Mouse (Mus musculus) liver, embryonic 16.5 days (tissue): ENCODE data around the gene Hps4. TPM values are rescaled to one million over a fixed set of nuclear protein-coding genes. Genes with fewer than 3 reads are reported as not detected.
"Not testable (repeated sequence)": the region's sequence is repeated elsewhere in the genome, so short reads cannot be mapped to it uniquely, and the experiment has no call there.

ENCODE experiments used
- ATAC-seq: fragments of 200-750 bp; cut with Nextera tagmentation; 2 replicates; pipeline ENCODE4 v1.8.0; 2017; ENCODE audit warnings: low read depth, mild to moderate bottlenecking, moderate number of reproducible peaks, moderate library complexity
- H3K27ac ChIP-seq: fragments of 300-500 bp; sonication (generic); 2 replicates; pipeline ENCODE4 v1.5.1; 2014; ENCODE audit warnings: mild to moderate bottlenecking, low read length
- H3K27me3 ChIP-seq: fragments of 300-500 bp; sonication (generic); 2 replicates; pipeline ENCODE4 v1.6.1; 2014; ENCODE audit warnings: low read depth, low read length, mixed read lengths; ENCODE audit not compliant: control insufficient read depth, insufficient read depth
- H3K36me3 ChIP-seq: fragments of 300-500 bp; sonication (generic); 2 replicates; pipeline ENCODE4 v1.6.1; 2014; ENCODE audit warnings: mild to moderate bottlenecking; ENCODE audit not compliant: control insufficient read depth, insufficient read depth
- H3K4me1 ChIP-seq: fragments of 300-500 bp; sonication (generic); 2 replicates; pipeline ENCODE4 v1.6.1; 2014; ENCODE audit warnings: low read depth, low read length, mixed read lengths; ENCODE audit not compliant: control insufficient read depth
- H3K4me2 ChIP-seq: fragments of 300-500 bp; sonication (generic); 2 replicates; pipeline ENCODE4 v1.6.1; 2014; ENCODE audit warnings: low read depth, low read length, mixed read lengths
- H3K4me3 ChIP-seq: fragments of 300-500 bp; sonication (generic); 2 replicates; pipeline ENCODE4 v1.5.1; 2014; ENCODE audit warnings: low read depth, mild to moderate bottlenecking, low read length
- H3K9ac ChIP-seq: fragments of 300-500 bp; sonication (generic); 2 replicates; pipeline ENCODE4 v1.6.1; 2014; ENCODE audit warnings: low read depth, low read length
- H3K9me3 ChIP-seq: fragments of 300-500 bp; sonication (generic); replicated peaks from 2 replicates; pipeline ENCODE4 v1.6.1; 2016; ENCODE audit warnings: low read length; ENCODE audit not compliant: control insufficient read depth
- WGBS: fragments of 180-500 bp; shearing (Covaris S2); extraction: QIAGEN DNeasy Blood & Tissue Kit; methylation state at CpG from one replicate; pipeline ENCODE4 v1.1.7; 2014; ENCODE audit not compliant: insufficient replicate concordance; 5-methylcytosine and 5-hydroxymethylcytosine counted together
- polyA plus RNA-seq: library from polyadenylated mRNA; unstranded; fragments of >200 nt; fragmentation: Nextera tagmentation; extraction: Ambion mirVana; gene quantifications from 2 replicates; pipeline ENCODE4 v1.2.1, GENCODE M21; 2015

The Hps4 gene
- polyA plus RNA-seq, 1 experiment from 2014 or later = 11.8 TPM

GRCm38 (mm10) chr5:112412781-112413180 lies 69.9 kb downstream of the Hps4 start:
- not testable (repeated sequence) for H3K4me1 ChIP-seq, H3K4me2 ChIP-seq, H3K9me3 ChIP-seq, H3K9ac ChIP-seq, H3K27me3 ChIP-seq, H3K27ac ChIP-seq, ATAC-seq, H3K4me3 ChIP-seq, H3K36me3 ChIP-seq
- 57% methylated on average over 4 of the region's 4 CpGs for WGBS

DNA sequence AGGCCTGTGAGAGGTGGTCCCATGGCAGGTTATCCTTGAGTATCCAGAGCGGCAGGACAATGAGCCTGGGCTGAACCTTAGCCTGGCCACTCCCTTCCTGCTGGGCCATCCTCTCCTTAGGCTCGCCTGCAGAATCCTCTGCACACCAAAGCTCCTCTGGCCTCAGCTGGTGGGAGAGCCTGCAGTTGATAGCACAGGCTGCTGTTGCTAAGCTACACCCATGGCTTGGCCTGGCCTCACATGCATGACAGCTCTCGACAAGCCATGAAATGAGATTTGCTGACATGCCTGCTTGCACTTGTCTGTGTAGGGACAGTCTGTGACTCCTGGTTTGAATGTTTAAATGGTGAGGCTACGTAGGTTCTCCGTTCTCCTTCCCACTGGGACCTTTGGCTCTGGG lies 73.8 kb downstream of the Hps4 start:
- 59% methylated on average over 5 of the region's 5 CpGs for WGBS
- no peak overlapping the region for H3K27ac ChIP-seq
- H3K36me3 ChIP-seq = no peaks in the 10 kb centered on the region
- no peak overlapping the region for H3K4me3 ChIP-seq
- H3K9me3 ChIP-seq = no peaks in the 10 kb centered on the region; the same call in 1 of the 2 replicates
- no peak overlapping the region for H3K4me2 ChIP-seq
- no peak overlapping the region for H3K9ac ChIP-seq
- H3K4me1 ChIP-seq = no peaks in the 10 kb centered on the region
- ATAC-seq = no peak
- no peaks in the 10 kb centered on the region; the same call in 1 of the 2 replicates for H3K27me3 ChIP-seq

DNA sequence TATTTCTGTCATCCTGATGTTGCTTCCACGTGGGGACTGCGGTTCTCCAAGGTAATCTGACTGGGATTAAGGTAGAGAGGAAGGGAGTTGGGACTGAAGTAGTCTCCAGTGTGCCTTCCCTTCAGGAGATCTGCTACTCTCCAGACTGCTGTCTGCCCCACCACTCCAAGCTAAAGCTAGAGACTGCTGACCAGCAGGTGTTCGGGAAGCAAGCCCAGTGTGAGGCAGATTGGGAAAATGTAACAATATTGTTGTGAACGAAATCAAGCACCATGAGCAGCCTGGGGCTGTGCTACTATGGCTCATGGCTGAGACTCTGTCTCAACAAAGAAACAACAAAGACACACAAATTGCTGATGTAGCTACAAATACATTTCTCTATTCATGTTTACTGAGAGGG lies 75.1 kb downstream of the Hps4 start:
- no peak overlapping the region for H3K9ac ChIP-seq
- no peaks in the 10 kb centered on the region for H3K9me3 ChIP-seq
- no peaks in the 10 kb centered on the region for H3K4me1 ChIP-seq
- no peaks in the 10 kb centered on the region; the same call in 1 of the 2 replicates for H3K27me3 ChIP-seq
- 43% methylated on average over 4 of the region's 4 CpGs for WGBS
- no peaks in the 10 kb centered on the region for H3K36me3 ChIP-seq
- no peak overlapping the region for H3K4me2 ChIP-seq
- no peak overlapping the region for H3K4me3 ChIP-seq
- no peak for ATAC-seq
- H3K27ac ChIP-seq = no peak overlapping the region

GRCm38 (mm10) chr5:112419535-112419934 lies 76.7 kb downstream of the Hps4 start:
- Histone ChIP-seq H3K4me2 (no peak overlapping the region), H3K4me1 (no peaks in the 10 kb centered on the region), H3K4me3 (no peak overlapping the region), H3K27me3 (no peaks in the 10 kb centered on the region; the same call in 1 of the 2 replicates), H3K27ac (no peak overlapping the region), H3K9ac (no peak overlapping the region), H3K36me3 (no peaks in the 10 kb centered on the region), H3K9me3 (no peaks in the 10 kb centered on the region)
- 29% methylated on average over 12 of the region's 12 CpGs for WGBS
- ATAC-seq = no peak

- H3K27ac ChIP-seq = no peak overlapping the region
- H3K9me3 ChIP-seq = no peaks in the 10 kb centered on the region
- H3K27me3 ChIP-seq = peaks cover 5% of the 10 kb centered on the region
- H3K4me2 ChIP-seq = no peak overlapping the region
- H3K36me3 ChIP-seq = no peaks in the 10 kb centered on the region
- ATAC-seq = no peak
- 35% methylated on average over 7 of the region's 7 CpGs for WGBS
- H3K9ac ChIP-seq = no peak overlapping the region
- H3K4me1 ChIP-seq = no peaks in the 10 kb centered on the region
- no peak overlapping the region for H3K4me3 ChIP-seq
Measured at GRCm38 (mm10) chr5:112426635-112427034, 83.8 kb downstream of the Hps4 start.

- Histone ChIP-seq H3K4me1 (no peaks in the 10 kb centered on the region), H3K4me2 (no peak overlapping the region), H3K36me3 (no peaks in the 10 kb centered on the region), H3K9ac (no peak overlapping the region), H3K9me3 (no peaks in the 10 kb centered on the region), H3K27me3 (peaks cover 5% of the 10 kb centered on the region), H3K4me3 (no peak overlapping the region), H3K27ac (no peak overlapping the region)
- WGBS = 39% methylated on average over 2 of the region's 2 CpGs
- no peak for ATAC-seq
Measured at GRCm38 (mm10) chr5:112427283-112427682, 84.4 kb downstream of the Hps4 start.

Other genes with a start within 250 kb of the Hps4 start
- 0.49 and 0.67 TPM in 2 replicates for gene Cryba4, start 90.6 kb upstream of the Hps4 start, polyA plus RNA-seq
- 0.28 and 0.32 TPM in 2 replicates for gene Crybb1, start 87.3 kb upstream of the Hps4 start, polyA plus RNA-seq
- 38.5 and 38.8 TPM in 2 replicates for gene Tpst2, start 66.4 kb upstream of the Hps4 start, polyA plus RNA-seq
- 11.8 and 12.6 TPM in 2 replicates for gene Tfip11, start 16.7 kb upstream of the Hps4 start, polyA plus RNA-seq
- 12.6 and 12.9 TPM in 2 replicates for gene Srrd, start within 50 bp of the Hps4 start, polyA plus RNA-seq
- gene Gm6583, start 12.9 kb downstream of the Hps4 start, polyA plus RNA-seq = 0.04 and 0.13 TPM in 2 replicates
- gene Asphd2, start 51.8 kb downstream of the Hps4 start, polyA plus RNA-seq = not detected in 2 replicates
- gene Gm6588, start 106.3 kb downstream of the Hps4 start, polyA plus RNA-seq = not detected in 2 replicates
- 0.01 and 0.02 TPM in 2 replicates for gene Sez6l, start 234.1 kb downstream of the Hps4 start, polyA plus RNA-seq